Mouse (Mus musculus): Measurements from ENCODE around the gene Ifna1. TPM values are rescaled to one million over a fixed set of nuclear protein-coding genes. Genes with fewer than 3 reads are reported as not detected.

Ifna1 gene
- polyA plus RNA-seq, 1 experiment from 2014 or later, result not detected

DNA sequence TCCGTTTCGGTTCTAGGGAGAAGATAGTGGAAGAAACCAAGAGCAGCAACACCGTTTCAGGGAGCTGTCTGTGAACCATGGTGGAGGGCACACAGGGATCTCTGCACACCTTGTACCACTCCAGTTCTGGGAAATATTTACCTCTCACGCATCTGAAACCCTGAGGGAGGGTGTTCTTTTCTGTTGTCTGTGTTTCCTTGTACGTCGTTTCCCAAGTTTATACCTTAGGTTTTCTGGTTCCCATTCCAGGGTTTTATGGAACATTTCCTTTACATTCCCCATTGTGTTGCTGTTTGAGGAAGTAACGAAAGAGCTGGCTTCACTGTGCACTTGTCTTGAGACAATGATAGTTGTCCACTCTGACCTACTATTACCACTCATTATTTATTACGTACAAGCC lies 30.2 kb downstream of the Ifna1 start, which contains the start of gene Ifne:
Gene Ifne (minus strand): TSS at position 101 of the 400 bp plus-strand sequence.
- 83% methylated on average over 8 of the region's 8 CpGs for WGBS (ENCODE audit: insufficient replicate concordance)

DNA sequence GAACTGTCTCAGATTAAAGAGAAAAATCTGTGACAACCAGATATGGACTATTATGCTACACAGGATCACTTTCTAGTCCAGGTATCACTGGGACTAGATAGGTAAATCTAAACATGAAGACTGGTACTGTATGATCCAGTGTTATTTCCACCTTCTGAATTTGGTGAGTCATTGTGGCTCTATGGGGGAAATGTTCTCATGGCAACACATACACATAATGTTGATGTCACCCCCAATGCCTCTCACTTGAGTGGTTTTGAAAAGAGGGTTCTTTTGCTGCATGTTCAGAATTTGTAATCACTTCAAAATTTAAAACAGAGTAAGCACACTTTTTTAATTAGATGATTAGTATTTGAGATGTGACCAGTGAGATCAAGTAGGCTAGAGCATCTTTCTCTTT lies 38.3 kb downstream of the Ifna1 start:
- H3K27me3 ChIP-seq (ENCODE audit: control insufficient read depth, insufficient read depth, low read length), result no peaks in the 10 kb centered on the region
- H3K4me3 ChIP-seq (ENCODE audit: low read depth, low read length), result no peak overlapping the region
- no peaks in the 10 kb centered on the region for H3K9me3 ChIP-seq (replicated peaks; ENCODE audit: control insufficient read depth, low read length)
- no peaks in the 10 kb centered on the region for H3K36me3 ChIP-seq (ENCODE audit: control insufficient read depth, insufficient read depth, low read length)
- no peaks in the 10 kb centered on the region for H3K4me1 ChIP-seq (ENCODE audit: control insufficient read depth, insufficient read depth, low read length)
- no peak overlapping the region for H3K27ac ChIP-seq (ENCODE audit: low read depth, low read length)
- no peak overlapping the region for H3K4me2 ChIP-seq
- no peak overlapping the region for H3K9ac ChIP-seq (ENCODE audit: low read depth, low read length)
- ATAC-seq (replicated peaks; ENCODE audit: insufficient number of reproducible peaks, low FRiP score, low TSS enrichment), result no peak

More for the DNA sequence above, 30.2 kb downstream of the Ifna1 start, which contains the start of gene Ifne:
- Histone ChIP-seq H3K27me3 (ENCODE audit: control insufficient read depth, insufficient read depth, low read length) (no peaks in the 10 kb centered on the region), H3K4me2 (no peak within 1 kb of the TSS), H3K9me3 (replicated peaks; ENCODE audit: control insufficient read depth, low read length) (no peaks in the 10 kb centered on the region), H3K9ac (ENCODE audit: low read depth, low read length) (no peak within 1 kb of the TSS), H3K27ac (ENCODE audit: low read depth, low read length) (no peak within 1 kb of the TSS), H3K4me3 (ENCODE audit: low read depth, low read length) (no peak within 1 kb of the TSS), H3K4me1 (ENCODE audit: control insufficient read depth, insufficient read depth, low read length) (no peaks in the 10 kb centered on the region), H3K36me3 (ENCODE audit: control insufficient read depth, insufficient read depth, low read length) (no peaks in the 10 kb centered on the region)
- no peak for ATAC-seq (replicated peaks; ENCODE audit: insufficient number of reproducible peaks, low FRiP score, low TSS enrichment)

DNA sequence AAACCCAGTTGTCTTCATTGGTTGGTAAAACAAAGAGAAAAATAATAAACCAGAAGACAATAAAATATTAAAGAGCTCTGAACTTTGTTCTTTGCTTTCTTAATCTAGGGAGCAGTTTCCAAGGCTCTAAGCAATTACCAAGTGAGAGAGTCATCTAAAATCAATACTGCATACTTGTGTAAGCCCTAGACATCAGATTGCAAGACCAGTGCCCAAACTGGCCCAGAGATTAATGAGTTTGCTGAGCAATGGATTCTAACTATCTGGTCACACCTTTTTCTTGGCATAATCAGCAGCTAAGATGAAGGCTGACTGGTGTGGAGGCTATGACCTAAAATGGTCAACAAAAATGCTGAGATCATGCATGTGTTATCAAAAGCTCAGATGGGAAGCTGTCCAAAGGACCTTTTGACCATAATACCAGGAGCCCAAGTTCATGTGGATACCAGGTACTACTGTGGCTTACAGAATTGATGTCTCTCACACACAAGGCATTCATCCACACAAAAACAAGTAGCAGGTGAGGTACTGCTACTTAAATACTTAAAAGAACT lies 43.4 kb downstream of the Ifna1 start:
- Histone ChIP-seq H3K27me3 (ENCODE audit: control insufficient read depth, insufficient read depth, low read length) (no peaks in the 10 kb centered on the region), H3K9me3 (replicated peaks; ENCODE audit: control insufficient read depth, low read length) (no peaks in the 10 kb centered on the region), H3K27ac (ENCODE audit: low read depth, low read length) (no peak overlapping the region), H3K9ac (ENCODE audit: low read depth, low read length) (no peak overlapping the region), H3K4me1 (ENCODE audit: control insufficient read depth, insufficient read depth, low read length) (no peaks in the 10 kb centered on the region), H3K4me2 (no peak overlapping the region), H3K36me3 (ENCODE audit: control insufficient read depth, insufficient read depth, low read length) (no peaks in the 10 kb centered on the region), H3K4me3 (ENCODE audit: low read depth, low read length) (no peak overlapping the region)
- no peak for ATAC-seq (replicated peaks; ENCODE audit: insufficient number of reproducible peaks, low FRiP score, low TSS enrichment)

Other genes with a start within 250 kb of the Ifna1 start
- gene Ifna12, start 246.7 kb upstream of the Ifna1 start, polyA plus RNA-seq (2014; fragmentation: Nextera tagmentation; extraction: Ambion mirVana), result not detected in 2 replicates
- not detected in 2 replicates for gene C87499, start 215.7 kb upstream of the Ifna1 start, polyA plus RNA-seq (2014; fragmentation: Nextera tagmentation; extraction: Ambion mirVana)
- gene Ifna13, start 205.6 kb upstream of the Ifna1 start, polyA plus RNA-seq (2014; fragmentation: Nextera tagmentation; extraction: Ambion mirVana), result not detected in 2 replicates
- gene Ifna16, start 173.2 kb upstream of the Ifna1 start, polyA plus RNA-seq (2014; fragmentation: Nextera tagmentation; extraction: Ambion mirVana), result not detected in 2 replicates
- gene Ifna2, start 166.2 kb upstream of the Ifna1 start, polyA plus RNA-seq (2014; fragmentation: Nextera tagmentation; extraction: Ambion mirVana), result not detected in 2 replicates
- gene Ifnab, start 158.7 kb upstream of the Ifna1 start, polyA plus RNA-seq (2014; fragmentation: Nextera tagmentation; extraction: Ambion mirVana), result not detected in 2 replicates
- 0.63 and 0.87 TPM in 2 replicates for gene Gm26566, start 128.3 kb upstream of the Ifna1 start, polyA plus RNA-seq (2014; fragmentation: Nextera tagmentation; extraction: Ambion mirVana)
- 99.9 and 113 TPM in 2 replicates for gene Klhl9, start 127.6 kb upstream of the Ifna1 start, polyA plus RNA-seq (2014; fragmentation: Nextera tagmentation; extraction: Ambion mirVana)
- gene Gm13271, start 95.2 kb upstream of the Ifna1 start, polyA plus RNA-seq (2014; fragmentation: Nextera tagmentation; extraction: Ambion mirVana), result not detected in 2 replicates
- gene Gm13283, start 90.0 kb upstream of the Ifna1 start, polyA plus RNA-seq (2014; fragmentation: Nextera tagmentation; extraction: Ambion mirVana), result 0.39 and 0.56 TPM in 2 replicates
- gene Gm13290, start 76.3 kb upstream of the Ifna1 start, polyA plus RNA-seq (2014; fragmentation: Nextera tagmentation; extraction: Ambion mirVana), result 0.61 TPM in 1 of 2 replicates, not detected in the other
- gene Gm13289, start 73.2 kb upstream of the Ifna1 start, polyA plus RNA-seq (2014; fragmentation: Nextera tagmentation; extraction: Ambion mirVana), result not detected in 2 replicates
- not detected in 2 replicates for gene Gm13272, start 70.2 kb upstream of the Ifna1 start, polyA plus RNA-seq (2014; fragmentation: Nextera tagmentation; extraction: Ambion mirVana)
- gene Ifnz, start 68.0 kb upstream of the Ifna1 start, polyA plus RNA-seq (2014; fragmentation: Nextera tagmentation; extraction: Ambion mirVana), result not detected in 2 replicates
- gene Gm13276, start 64.4 kb upstream of the Ifna1 start, polyA plus RNA-seq (2014; fragmentation: Nextera tagmentation; extraction: Ambion mirVana), result not detected in 2 replicates
- not detected in 2 replicates for gene Gm13277, start 61.5 kb upstream of the Ifna1 start, polyA plus RNA-seq (2014; fragmentation: Nextera tagmentation; extraction: Ambion mirVana)
- gene Gm13278, start 58.5 kb upstream of the Ifna1 start, polyA plus RNA-seq (2014; fragmentation: Nextera tagmentation; extraction: Ambion mirVana), result not detected in 2 replicates
- 0.47 TPM in 1 of 2 replicates, not detected in the other for gene Gm13275, start 55.6 kb upstream of the Ifna1 start, polyA plus RNA-seq (2014; fragmentation: Nextera tagmentation; extraction: Ambion mirVana)
- not detected in 2 replicates for gene Gm13279, start 52.7 kb upstream of the Ifna1 start, polyA plus RNA-seq (2014; fragmentation: Nextera tagmentation; extraction: Ambion mirVana)
- 0.27 and 0.76 TPM in 2 replicates for gene Gm13285, start 50.4 kb upstream of the Ifna1 start, polyA plus RNA-seq (2014; fragmentation: Nextera tagmentation; extraction: Ambion mirVana)
- not detected in 2 replicates for gene Gm13287, start 46.8 kb upstream of the Ifna1 start, polyA plus RNA-seq (2014; fragmentation: Nextera tagmentation; extraction: Ambion mirVana)
- gene Gm13288, start 44.6 kb upstream of the Ifna1 start, polyA plus RNA-seq (2014; fragmentation: Nextera tagmentation; extraction: Ambion mirVana), result not detected in 2 replicates
- gene Ifna7, start 33.9 kb upstream of the Ifna1 start, polyA plus RNA-seq (2014; fragmentation: Nextera tagmentation; extraction: Ambion mirVana), result not detected in 2 replicates
- not detected in 2 replicates for gene Ifna11, start 30.1 kb upstream of the Ifna1 start, polyA plus RNA-seq (2014; fragmentation: Nextera tagmentation; extraction: Ambion mirVana)
- not detected in 2 replicates for gene Ifna6, start 22.7 kb upstream of the Ifna1 start, polyA plus RNA-seq (2014; fragmentation: Nextera tagmentation; extraction: Ambion mirVana)
- not detected in 2 replicates for gene Ifna5, start 14.6 kb upstream of the Ifna1 start, polyA plus RNA-seq (2014; fragmentation: Nextera tagmentation; extraction: Ambion mirVana)
- not detected in 2 replicates for gene Ifna4, start 8.2 kb upstream of the Ifna1 start, polyA plus RNA-seq (2014; fragmentation: Nextera tagmentation; extraction: Ambion mirVana)
- gene Ifne, start 30.1 kb downstream of the Ifna1 start, polyA plus RNA-seq (2014; fragmentation: Nextera tagmentation; extraction: Ambion mirVana), result not detected in 2 replicates